Mouse (Mus musculus) midbrain, embryonic 15.5 days (tissue): ENCODE measurements around the gene Safb2. TPM values are rescaled to one million over a fixed set of nuclear protein-coding genes. Genes with fewer than 3 reads are reported as not detected.

ENCODE experiments used
- ATAC-seq: fragments of 200-750 bp; cut with Nextera tagmentation; replicated peaks from 2 replicates; pipeline ENCODE4 v1.8.0; 2017; ENCODE audit warnings: moderate TSS enrichment
- H3K27ac ChIP-seq: fragments of 300-500 bp; sonication (generic); 2 replicates; pipeline ENCODE4 v1.5.1; 2015; ENCODE audit warnings: mild to moderate bottlenecking, inconsistent platforms
- H3K27me3 ChIP-seq: fragments of 300-500 bp; sonication (generic); replicated peaks from 2 replicates; pipeline ENCODE4 v1.6.1; 2015; ENCODE audit warnings: inconsistent platforms
- H3K36me3 ChIP-seq: fragments of 300-500 bp; sonication (generic); replicated peaks from 2 replicates; pipeline ENCODE4 v1.6.1; 2015; ENCODE audit warnings: inconsistent platforms
- H3K4me1 ChIP-seq: fragments of 300-500 bp; sonication (generic); 2 replicates; pipeline ENCODE4 v1.6.1; 2015; ENCODE audit warnings: inconsistent platforms
- H3K4me2 ChIP-seq: fragments of 300-500 bp; sonication (generic); 2 replicates; pipeline ENCODE4 v1.6.1; 2015; ENCODE audit warnings: inconsistent platforms, mild to moderate bottlenecking, moderate library complexity
- H3K4me3 ChIP-seq: fragments of 300-500 bp; sonication (generic); 2 replicates; pipeline ENCODE4 v1.5.1; 2015; ENCODE audit warnings: mild to moderate bottlenecking, inconsistent platforms
- H3K9ac ChIP-seq: fragments of 300-500 bp; sonication (generic); 2 replicates; pipeline ENCODE4 v1.6.1; 2015; ENCODE audit warnings: mild to moderate bottlenecking, inconsistent platforms
- H3K9me3 ChIP-seq: fragments of 300-500 bp; sonication (generic); 2 replicates; pipeline ENCODE4 v1.6.1; 2016; ENCODE audit warnings: inconsistent platforms
- WGBS: fragments of 180-500 bp; shearing (Covaris S2); methylation state at CpG from one replicate; pipeline ENCODE4 v1.1.7; 2015; ENCODE audit warnings: mixed read lengths; 5-methylcytosine and 5-hydroxymethylcytosine counted together
- polyA plus RNA-seq: library from polyadenylated mRNA; unstranded; fragments of >200 nt; fragmentation: Nextera tagmentation; extraction: Ambion mirVana; gene quantifications from 2 replicates; pipeline ENCODE4 v1.2.1, GENCODE M21; 2015

Gene Safb2
- polyA plus RNA-seq, 1 experiment from 2014 or later, result 86.1 TPM

DNA sequence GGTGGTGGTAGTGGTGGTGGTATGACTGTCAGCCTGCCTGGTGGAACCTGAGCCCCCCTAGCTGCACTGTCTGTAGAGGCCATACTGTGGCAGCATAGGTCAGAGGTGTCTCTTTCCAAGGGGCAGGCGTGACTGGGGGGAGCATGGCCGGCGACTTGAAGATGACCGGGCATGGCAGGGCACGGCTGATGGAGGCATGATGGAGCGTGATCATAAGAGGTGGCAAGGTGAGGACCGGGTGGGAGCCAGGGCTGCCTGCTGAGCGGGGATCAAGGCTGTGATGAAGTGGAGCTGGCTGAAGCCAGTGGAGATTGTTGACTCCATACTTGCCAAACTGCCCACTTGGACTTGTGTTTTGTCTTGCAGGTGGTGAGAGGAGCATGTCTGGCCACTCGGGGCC, 21.0 kb upstream of the Safb2 start:
- Histone ChIP-seq H3K4me1 (peaks cover 19% of the 10 kb centered on the region), H3K9me3 (no peaks in the 10 kb centered on the region), H3K36me3 (peaks cover 71% of the 10 kb centered on the region), H3K27me3 (no peaks in the 10 kb centered on the region), H3K4me2 (no peak overlapping the region), H3K27ac (no peak overlapping the region), H3K9ac (no peak overlapping the region), H3K4me3 (no peak overlapping the region)
- WGBS, result 92% methylated on average over 9 of the region's 9 CpGs
- ATAC-seq, result no peak

DNA sequence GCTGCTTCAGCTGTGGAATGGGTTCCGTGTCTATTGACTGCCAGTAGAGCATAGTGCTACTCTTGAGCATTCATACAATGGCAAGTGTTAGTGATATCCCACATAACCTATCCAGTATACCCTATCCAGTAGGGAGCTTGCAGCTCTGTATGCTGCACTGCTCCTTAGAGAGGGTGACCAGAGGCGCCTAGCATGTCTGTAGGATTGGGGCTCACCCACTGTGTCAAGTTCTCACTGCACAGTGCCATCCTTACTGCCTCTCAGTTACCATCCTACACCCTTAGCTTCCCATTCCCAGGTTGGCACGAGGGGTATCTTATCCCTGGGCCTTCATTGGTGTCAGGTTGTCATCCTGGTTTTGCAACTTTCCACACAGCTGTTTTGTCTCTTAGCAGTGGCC, 20.0 kb upstream of the Safb2 start:
- Histone ChIP-seq H3K4me3 (no peak overlapping the region), H3K36me3 (peaks cover 81% of the 10 kb centered on the region), H3K4me1 (peaks cover 15% of the 10 kb centered on the region), H3K27ac (no peak overlapping the region), H3K9ac (no peak overlapping the region), H3K27me3 (no peaks in the 10 kb centered on the region), H3K9me3 (no peaks in the 10 kb centered on the region), H3K4me2 (no peak overlapping the region)
- ATAC-seq, result no peak
- WGBS, result 94% methylated on average over 3 of the region's 3 CpGs

DNA sequence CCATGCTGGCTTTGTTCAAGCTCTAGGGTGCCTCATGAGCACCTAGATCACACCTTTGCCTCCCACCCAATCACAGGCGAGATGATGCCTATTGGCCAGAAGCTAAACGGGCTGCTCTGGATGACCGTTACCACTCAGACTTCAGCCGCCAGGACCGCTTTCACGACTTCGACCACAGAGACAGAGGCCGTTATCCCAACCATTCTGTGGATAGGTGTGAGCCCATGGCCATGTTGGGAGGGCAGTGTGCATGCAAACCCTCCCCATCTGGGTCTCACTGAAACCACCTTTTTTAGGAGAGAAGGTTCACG, 19.6 kb upstream of the Safb2 start:
- H3K27me3 ChIP-seq, result no peaks in the 10 kb centered on the region
- WGBS, result 92% methylated on average over 9 of the region's 9 CpGs
- H3K4me3 ChIP-seq, result no peak overlapping the region
- peaks cover 13% of the 10 kb centered on the region for H3K4me1 ChIP-seq
- no peak overlapping the region for H3K9ac ChIP-seq
- no peak overlapping the region for H3K27ac ChIP-seq
- H3K4me2 ChIP-seq, result no peak overlapping the region
- H3K9me3 ChIP-seq, result no peaks in the 10 kb centered on the region
- no peak for ATAC-seq
- H3K36me3 ChIP-seq, result peaks cover 85% of the 10 kb centered on the region

DNA sequence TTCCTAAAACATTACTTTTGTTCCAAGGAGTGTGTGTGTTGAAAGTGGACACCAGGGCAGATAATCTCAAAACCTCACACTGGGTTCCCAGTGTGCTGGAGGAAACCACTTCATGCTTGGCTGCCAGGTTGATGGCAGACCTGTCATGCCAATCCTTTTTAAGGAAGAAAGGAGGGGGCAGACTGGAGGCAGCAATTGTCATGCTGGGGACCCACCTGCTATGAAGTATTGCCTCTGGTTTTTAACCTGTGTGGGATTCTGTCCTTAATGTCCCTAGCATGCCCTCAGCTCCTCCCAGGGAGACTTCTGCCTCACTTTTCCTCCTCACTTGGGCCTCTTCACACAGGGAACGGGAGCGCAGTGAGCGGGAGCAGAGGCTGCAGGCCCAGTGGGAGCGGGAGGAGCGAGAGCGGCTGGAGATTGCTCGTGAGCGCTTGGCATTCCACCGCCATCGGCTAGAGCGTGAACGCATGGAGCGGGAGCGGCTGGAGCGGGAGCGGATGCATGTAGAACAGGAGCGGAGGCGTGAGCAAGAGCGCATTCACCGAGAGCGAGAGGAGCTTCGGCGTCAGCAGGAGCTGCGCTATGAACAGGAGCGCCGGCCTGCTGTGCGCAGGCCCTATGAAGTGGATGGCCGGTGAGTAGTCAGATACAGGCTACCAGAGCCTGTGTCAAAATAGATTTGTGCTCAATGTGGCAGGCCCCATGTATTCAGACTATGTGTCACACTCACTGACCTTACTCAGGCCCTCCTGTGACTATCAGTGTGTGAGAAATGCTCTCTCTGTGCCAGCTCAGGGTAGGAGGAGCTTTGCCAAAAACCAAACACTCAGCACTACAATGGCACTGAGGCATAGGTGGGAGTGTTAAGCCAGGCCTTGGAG, 19.0 kb upstream of the Safb2 start:
- H3K4me2 ChIP-seq, result no peak overlapping the region
- no peaks in the 10 kb centered on the region for H3K9me3 ChIP-seq
- H3K27me3 ChIP-seq, result no peaks in the 10 kb centered on the region
- H3K4me1 ChIP-seq, result peaks cover 7% of the 10 kb centered on the region
- H3K36me3 ChIP-seq, result peaks cover 85% of the 10 kb centered on the region
- H3K27ac ChIP-seq, result no peak overlapping the region
- ATAC-seq, result no peak
- no peak overlapping the region for H3K9ac ChIP-seq
- 96% methylated on average over 28 of the region's 28 CpGs for WGBS
- no peak overlapping the region for H3K4me3 ChIP-seq

DNA sequence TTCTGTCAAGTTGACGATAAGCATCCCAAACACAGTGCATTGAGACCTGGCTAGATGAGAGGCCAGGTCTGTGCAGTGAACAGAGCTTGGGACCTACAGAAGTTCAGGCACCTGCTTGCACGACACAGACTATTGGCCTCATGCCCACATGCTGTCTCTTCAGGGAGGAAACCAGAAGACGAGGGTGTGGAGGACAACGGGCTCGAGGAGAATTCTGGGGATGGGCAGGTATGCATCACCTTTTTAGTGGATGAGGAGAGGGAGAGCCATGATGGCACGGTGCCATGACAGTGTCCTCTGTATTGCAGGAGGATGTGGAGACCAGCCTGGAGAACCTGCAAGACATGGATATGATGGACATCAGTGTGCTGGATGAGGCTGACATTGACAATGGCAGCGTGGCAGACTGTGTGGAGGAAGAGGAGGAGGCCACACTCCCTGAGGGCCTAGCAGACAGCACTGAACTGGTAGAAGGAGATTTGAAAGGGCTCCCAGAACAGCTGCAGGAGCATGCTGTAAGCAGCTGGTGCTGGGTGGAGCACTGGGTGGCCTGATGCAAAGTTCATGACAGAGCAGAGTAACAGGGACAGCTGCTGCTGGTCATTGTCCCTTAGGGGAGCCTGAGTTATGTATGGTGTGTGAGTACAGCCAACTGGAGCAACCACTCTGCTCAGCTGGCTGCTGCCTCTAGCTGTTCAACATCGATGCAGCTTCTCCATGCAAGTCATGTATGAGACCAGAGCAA, 9.3 kb upstream of the Safb2 start:
- Histone ChIP-seq H3K36me3 (peaks cover 64% of the 10 kb centered on the region), H3K4me3 (no peak overlapping the region), H3K4me2 (no peak overlapping the region), H3K9ac (no peak overlapping the region), H3K27ac (no peak overlapping the region), H3K4me1 (peaks cover 12% of the 10 kb centered on the region), H3K27me3 (no peaks in the 10 kb centered on the region), H3K9me3 (no peaks in the 10 kb centered on the region)
- 86% methylated on average over 8 of the region's 8 CpGs for WGBS
- ATAC-seq, result no peak

DNA sequence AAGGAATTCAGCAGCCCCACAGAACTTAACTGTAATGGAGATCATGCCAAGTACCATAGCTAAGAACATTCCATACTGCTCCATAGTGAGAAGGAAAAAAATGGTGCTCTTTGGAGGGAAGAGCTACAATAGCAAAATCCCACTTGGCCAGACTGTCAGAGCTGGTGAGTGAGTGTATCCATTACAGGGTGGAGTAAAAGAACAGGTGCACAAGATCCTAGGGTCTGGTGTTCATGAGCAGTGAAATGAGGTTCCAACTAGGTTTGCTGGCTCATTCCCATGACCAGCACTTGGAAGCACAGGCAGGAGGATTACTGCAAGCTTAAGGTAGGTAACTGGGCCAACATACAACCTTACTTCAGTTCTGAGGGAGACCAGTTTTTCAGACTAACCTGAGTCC, 8.2 kb upstream of the Safb2 start:
- Histone ChIP-seq H3K9ac (no peak overlapping the region), H3K27ac (no peak overlapping the region), H3K36me3 (peaks cover 67% of the 10 kb centered on the region), H3K4me3 (no peak overlapping the region), H3K9me3 (no peaks in the 10 kb centered on the region), H3K27me3 (no peaks in the 10 kb centered on the region), H3K4me2 (no peak overlapping the region), H3K4me1 (peaks cover 24% of the 10 kb centered on the region)
- no peak for ATAC-seq

DNA sequence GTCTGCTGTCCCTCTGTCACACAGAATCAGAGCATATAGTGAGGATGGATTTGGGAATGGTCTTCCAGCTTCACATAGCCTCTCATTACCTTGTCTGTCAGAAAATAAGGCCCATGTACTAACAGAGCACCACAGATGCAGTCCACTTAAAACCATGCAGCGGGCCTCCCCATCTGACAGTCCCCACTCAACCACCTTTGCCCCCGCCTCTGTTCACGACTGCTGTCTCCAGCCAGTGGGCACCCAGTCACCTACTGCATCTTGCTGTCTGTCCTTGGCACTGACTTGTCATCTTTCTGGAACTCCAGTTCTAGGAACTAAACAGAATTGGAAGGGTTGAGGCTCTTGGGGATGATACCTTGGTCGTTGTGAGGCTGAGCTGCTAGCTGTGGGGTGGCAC, 4.5 kb upstream of the Safb2 start:
- H3K4me1 ChIP-seq, result peaks cover 42% of the 10 kb centered on the region
- no peak for ATAC-seq
- no peak overlapping the region for H3K27ac ChIP-seq
- no peak overlapping the region for H3K4me2 ChIP-seq
- WGBS, result 93% methylated on average over 4 of the region's 4 CpGs
- H3K9ac ChIP-seq, result no peak overlapping the region
- no peaks in the 10 kb centered on the region for H3K27me3 ChIP-seq
- no peaks in the 10 kb centered on the region for H3K9me3 ChIP-seq
- H3K4me3 ChIP-seq, result no peak overlapping the region
- H3K36me3 ChIP-seq, result peaks cover 32% of the 10 kb centered on the region

DNA sequence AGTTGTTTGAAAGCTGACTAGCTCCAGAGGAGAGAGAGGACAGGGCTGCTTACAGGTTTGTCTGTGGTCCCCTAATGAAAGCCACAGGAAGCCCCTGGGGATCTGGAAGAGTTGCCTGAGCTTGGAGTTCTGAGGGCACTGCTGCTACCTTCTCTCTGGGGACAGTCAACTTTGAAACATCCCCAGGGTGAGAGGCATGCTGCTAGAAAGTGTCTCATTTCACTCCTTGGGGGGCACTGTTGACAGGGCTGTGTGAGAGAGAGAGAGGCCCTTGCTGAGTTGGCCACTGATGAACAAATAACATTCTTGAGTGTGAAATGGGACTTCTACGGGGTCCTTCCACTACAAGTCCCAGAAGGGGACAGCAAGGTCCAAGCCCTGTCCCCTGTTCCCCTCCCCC, 3.4 kb upstream of the Safb2 start:
- H3K27me3 ChIP-seq, result no peaks in the 10 kb centered on the region
- H3K9me3 ChIP-seq, result no peaks in the 10 kb centered on the region
- peaks cover 25% of the 10 kb centered on the region for H3K36me3 ChIP-seq
- H3K4me3 ChIP-seq, result no peak overlapping the region
- ATAC-seq, result no peak
- no peak overlapping the region for H3K27ac ChIP-seq
- no peak overlapping the region for H3K9ac ChIP-seq
- peaks cover 52% of the 10 kb centered on the region for H3K4me1 ChIP-seq
- H3K4me2 ChIP-seq, result no peak overlapping the region
- 91% methylated on average over 1 of the region's 1 CpGs for WGBS

DNA sequence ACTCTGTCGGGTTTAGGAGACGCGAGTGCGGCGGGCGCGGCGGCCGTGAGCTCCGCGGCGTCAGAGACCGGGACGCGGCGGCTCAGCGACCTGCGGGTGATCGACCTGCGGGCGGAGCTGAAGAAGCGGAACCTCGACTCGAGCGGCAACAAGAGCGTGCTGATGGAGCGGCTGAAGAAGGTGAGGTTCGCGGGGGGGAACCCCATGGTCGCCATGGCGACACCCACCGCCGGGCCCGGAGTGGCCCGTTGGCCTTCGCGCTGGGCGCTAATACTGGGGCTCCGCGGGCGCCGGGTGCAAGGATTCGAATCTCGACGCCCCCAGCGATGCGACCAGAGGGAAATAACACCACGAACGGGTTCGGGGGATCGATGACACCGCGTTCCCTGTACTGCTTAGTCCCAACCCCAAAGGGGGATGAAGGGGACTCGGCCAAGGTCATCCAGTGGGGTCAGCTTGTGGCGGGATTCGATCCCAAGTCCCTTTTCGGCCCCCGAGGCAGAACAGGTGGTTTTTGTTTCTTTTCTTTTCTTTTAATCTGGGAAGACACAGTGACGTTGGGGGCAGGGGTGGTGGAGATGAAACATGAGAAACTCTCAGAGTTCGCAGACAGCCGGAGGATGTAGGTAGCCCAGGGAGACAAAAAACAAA, 911 bp upstream of the Safb2 start:
- WGBS, result under 1% methylated on average over 60 of the region's 61 CpGs
- peak; percentile 28 for ATAC-seq
- peak overlapping the region; percentile 64 for H3K9ac ChIP-seq
- H3K27ac ChIP-seq, result peak overlapping the region; percentile 95
- H3K4me1 ChIP-seq, result peaks cover 65% of the 10 kb centered on the region
- no peaks in the 10 kb centered on the region for H3K27me3 ChIP-seq
- H3K36me3 ChIP-seq, result peaks cover 32% of the 10 kb centered on the region
- no peaks in the 10 kb centered on the region for H3K9me3 ChIP-seq
- H3K4me3 ChIP-seq, result peak overlapping the region; percentile 87
- H3K4me2 ChIP-seq, result peak overlapping the region; percentile 60

DNA sequence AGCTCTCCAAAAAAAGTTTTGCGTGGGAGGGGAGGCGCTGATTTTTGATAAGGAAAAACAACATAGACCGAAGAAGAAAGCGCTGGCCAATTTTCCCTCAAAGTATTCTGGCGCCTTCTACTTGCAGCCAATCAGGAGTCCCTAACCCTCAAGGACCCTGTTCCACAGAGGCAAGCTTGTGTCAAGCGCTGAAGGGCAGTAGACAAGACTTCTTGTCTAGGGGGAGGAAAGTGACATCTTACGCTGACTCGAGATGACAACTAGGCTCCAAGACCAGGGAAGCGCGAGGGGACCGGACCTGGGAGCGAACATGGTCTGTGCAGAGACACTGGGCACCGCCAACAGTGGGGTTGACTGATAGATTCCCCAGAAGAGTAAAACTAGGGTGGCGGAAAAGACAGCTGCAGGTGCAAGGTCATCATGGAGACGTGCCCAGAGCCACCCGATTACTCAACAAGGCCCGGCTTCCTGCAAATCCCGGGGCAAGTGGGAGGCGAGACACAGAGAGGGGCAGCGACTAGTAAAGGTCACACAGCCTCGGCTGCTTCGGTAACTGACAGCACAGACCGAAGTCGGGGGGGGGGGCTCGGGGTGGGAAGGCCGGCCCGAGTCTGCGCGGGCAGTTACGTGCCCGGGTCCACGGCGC, 651 bp downstream of the Safb2 start:
- H3K36me3 ChIP-seq, result peaks cover 39% of the 10 kb centered on the region
- H3K9ac ChIP-seq, result peak overlapping the region; percentile 89
- H3K27me3 ChIP-seq, result no peaks in the 10 kb centered on the region
- peaks cover 63% of the 10 kb centered on the region for H3K4me1 ChIP-seq
- WGBS, result 3% methylated on average over 33 of the region's 33 CpGs
- peak overlapping the region; percentile 87 for H3K4me3 ChIP-seq
- H3K4me2 ChIP-seq, result peak overlapping the region; percentile 91
- peak; percentile 5 for ATAC-seq
- H3K27ac ChIP-seq, result peak overlapping the region; percentile 98
- H3K9me3 ChIP-seq, result no peaks in the 10 kb centered on the region

DNA sequence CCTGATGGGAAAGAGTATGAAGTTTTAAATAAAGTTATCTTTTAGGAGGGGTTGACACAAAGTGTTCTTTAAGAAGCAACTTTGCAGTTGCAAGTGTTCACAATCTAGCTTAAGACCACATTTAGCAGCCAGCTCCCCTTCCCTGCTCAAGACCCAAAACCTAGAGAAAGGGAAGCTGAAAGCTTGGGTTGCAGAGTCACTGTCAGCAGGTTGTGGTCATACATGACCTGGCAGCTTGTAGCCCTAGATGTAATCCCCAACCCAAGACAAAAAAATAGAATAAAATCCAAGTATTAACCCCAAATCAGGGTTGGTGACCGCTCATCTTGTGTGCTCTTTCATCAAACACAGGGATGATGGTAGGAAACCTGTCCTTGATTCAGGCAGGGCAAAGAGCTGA, 1.3 kb downstream of the Safb2 start:
- WGBS, result 71% methylated on average over 1 of the region's 1 CpGs

DNA sequence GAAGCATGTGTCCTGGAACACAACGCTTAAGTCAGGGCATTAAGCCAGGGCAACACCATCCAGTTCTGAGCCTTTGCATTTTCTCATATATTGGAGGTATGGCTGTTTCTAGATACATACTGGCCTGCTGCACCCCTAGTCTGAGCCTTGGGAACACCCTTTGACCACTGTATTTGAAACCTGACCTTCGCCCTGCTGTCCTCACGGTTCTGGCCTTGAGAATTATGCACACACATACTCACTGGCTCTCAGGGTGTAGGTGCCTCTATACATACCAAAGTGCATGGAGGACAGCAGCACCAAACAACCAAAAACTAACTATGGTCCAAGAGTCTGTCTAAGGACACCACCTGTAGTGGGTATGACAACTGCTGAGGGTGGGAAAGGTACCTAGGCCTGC, 11.4 kb downstream of the Safb2 start:
- Histone ChIP-seq H3K9me3 (no peaks in the 10 kb centered on the region), H3K4me1 (no peaks in the 10 kb centered on the region), H3K4me2 (no peak overlapping the region), H3K27ac (no peak overlapping the region), H3K36me3 (peaks cover 66% of the 10 kb centered on the region), H3K4me3 (no peak overlapping the region), H3K27me3 (no peaks in the 10 kb centered on the region), H3K9ac (no peak overlapping the region)
- no peak for ATAC-seq
- 95% methylated on average over 3 of the region's 3 CpGs for whole genome bisulfite sequencing

More for the DNA sequence above, 1.3 kb downstream of the Safb2 start:
- Histone ChIP-seq H3K9me3 (no peaks in the 10 kb centered on the region), H3K9ac (peak overlapping the region; percentile 89; the same call in 1 of the 2 replicates), H3K4me1 (peaks cover 57% of the 10 kb centered on the region), H3K36me3 (peaks cover 39% of the 10 kb centered on the region), H3K27me3 (no peaks in the 10 kb centered on the region), H3K4me3 (peak overlapping the region; percentile 87), H3K4me2 (peak overlapping the region; percentile 91), H3K27ac (0 out of 2 replicates have a peak overlapping the region, but pooled peaks have one; percentile 98)
- no peak for ATAC-seq
